Mouse (Mus musculus) testis, adult 2 months (tissue): ENCODE measurements around the gene Rundc1.

Source experiments
- CTCF ChIP-seq: fragments of 200-500 bp; IDR thresholded peaks from 2 replicates; pipeline ENCODE4 v1.5.1; 2012; ENCODE audit warnings: low read depth, mild to moderate bottlenecking, inconsistent platforms, low read length, moderate library complexity; ENCODE audit not compliant: control insufficient read depth, insufficient read depth, insufficient replicate concordance
- POLR2A ChIP-seq: fragments of 200-500 bp; IDR thresholded peaks from 2 replicates; pipeline ENCODE4 v1.6.1; 2012; ENCODE audit warnings: low read depth, mild to moderate bottlenecking, inconsistent platforms, low read length, moderate library complexity; ENCODE audit not compliant: control insufficient read depth

GRCm38 (mm10) chr11:101446319-101446718 lies 21.4 kb downstream of the Rundc1 start:
- TF ChIP-seq CTCF (no peak), POLR2A (no peak)
